Mouse (Mus musculus): ENCODE results near the gene Aspdh.
A peak's percentile ranks its signal among the peaks of the same experiment; 100 is the strongest.

GRCm38 (mm10) chr7:44471880-44472557 is 6.8 kb downstream of the Aspdh start:
- TF ChIP-seq EP300 (IDR thresholded peaks at IDR 0.05): peak; percentile 70; the same call in 1 of the 2 replicates
- TF ChIP-seq CTCF (IDR thresholded peaks at IDR 0.05): no peak
